8 mouse cellular contexts compared by ENCODE assay signal in genomic region chr2:13264875-13265274, GRCm38 (mm10). TPM values are rescaled to one million over a fixed set of nuclear protein-coding genes. Genes with fewer than 3 reads are reported as not detected.
DNase-seq lines count a peak whose midpoint lies in the region; ATAC-seq and TF ChIP-seq lines count a peak whose summit lies in the region.

No protein-coding gene starts in this region.

- TF ChIP-seq EP300 in stomach, postnatal 0 days (optimal IDR thresholded peaks at IDR 0.05), result no peak

- ATAC-seq in kidney, embryonic 15.5 days (replicated peaks; ENCODE audit: low FRiP score), result peak; percentile 60; the same call in 1 of the 2 replicates
- ATAC-seq in forebrain, embryonic 14.5 days, result peak; percentile 81
- ATAC-seq in megakaryocyte progenitor cell, adult 5-6 weeks (replicated peaks; ENCODE audit: poor library complexity), result peak; percentile 70
- no peak for ATAC-seq in stomach, postnatal 0 days (ENCODE audit: low FRiP score, low TSS enrichment)

- H3K36me3 ChIP-seq in kidney, embryonic 15.5 days, result peaks cover 4% of the 10 kb centered on the region; the same call in 1 of the 2 replicates
- no peaks in the 10 kb centered on the region for H3K36me3 ChIP-seq in forebrain, embryonic 14.5 days (ENCODE audit: control insufficient read depth, insufficient read depth, low read length)
- peaks cover 4% of the 10 kb centered on the region for H3K36me3 ChIP-seq in stomach, postnatal 0 days (ENCODE audit: control insufficient read depth, insufficient read depth, low read length)

- WGBS in kidney, embryonic 15.5 days, result 39% methylated on average over 4 of the region's 4 CpGs
- WGBS in forebrain, embryonic 14.5 days, result 40% methylated on average over 4 of the region's 4 CpGs
- WGBS in stomach, postnatal 0 days, result 48% methylated on average over 4 of the region's 4 CpGs

- no peaks in the 10 kb centered on the region for H3K9me3 ChIP-seq in kidney, embryonic 15.5 days (replicated peaks)
- no peaks in the 10 kb centered on the region for H3K9me3 ChIP-seq in forebrain, embryonic 14.5 days (replicated peaks; ENCODE audit: control insufficient read depth, low read length)
- no peaks in the 10 kb centered on the region for H3K9me3 ChIP-seq in stomach, postnatal 0 days (ENCODE audit: control insufficient read depth, low read length)

- no peak overlapping the region for H3K27ac ChIP-seq in kidney, embryonic 15.5 days
- no peak overlapping the region for H3K27ac ChIP-seq in forebrain, embryonic 14.5 days (ENCODE audit: low read depth, low read length)
- H3K27ac ChIP-seq in stomach, postnatal 0 days (replicated peaks), result no peak overlapping the region

- no peak overlapping the region for H3K4me2 ChIP-seq in kidney, embryonic 15.5 days
- H3K4me2 ChIP-seq in forebrain, embryonic 14.5 days (ENCODE audit: low read length), result no peak overlapping the region
- no peak overlapping the region for H3K4me2 ChIP-seq in stomach, postnatal 0 days (replicated peaks; ENCODE audit: low read depth)

- peak; percentile 84 for TF ChIP-seq CTCF in stomach, postnatal 0 days (IDR thresholded peaks at IDR 0.05; ENCODE audit: low read depth)

- H3K4me1 ChIP-seq in kidney, embryonic 15.5 days, result peaks cover under 1% of the 10 kb centered on the region; the same call in 1 of the 2 replicates
- H3K4me1 ChIP-seq in forebrain, embryonic 14.5 days (ENCODE audit: control insufficient read depth, insufficient read depth, low read length), result no peaks in the 10 kb centered on the region
- no peaks in the 10 kb centered on the region for H3K4me1 ChIP-seq in stomach, postnatal 0 days (replicated peaks; ENCODE audit: control insufficient read depth, insufficient read depth)

- no peak overlapping the region for H3K9ac ChIP-seq in kidney, embryonic 15.5 days
- no peak overlapping the region for H3K9ac ChIP-seq in forebrain, embryonic 14.5 days (ENCODE audit: low read length)
- H3K9ac ChIP-seq in stomach, postnatal 0 days (ENCODE audit: low read length), result no peak overlapping the region

- H3K27me3 ChIP-seq in kidney, embryonic 15.5 days, result no peaks in the 10 kb centered on the region
- H3K27me3 ChIP-seq in forebrain, embryonic 14.5 days (replicated peaks; ENCODE audit: control insufficient read depth, insufficient read depth, low read length), result no peaks in the 10 kb centered on the region
- no peaks in the 10 kb centered on the region for H3K27me3 ChIP-seq in stomach, postnatal 0 days (ENCODE audit: control insufficient read depth, insufficient read depth, low read length)

- no peak overlapping the region for H3K4me3 ChIP-seq in kidney, embryonic 15.5 days (replicated peaks)
- no peak overlapping the region for H3K4me3 ChIP-seq in forebrain, embryonic 14.5 days (ENCODE audit: low read depth, low read length)
- no peak overlapping the region for H3K4me3 ChIP-seq in stomach, postnatal 0 days (ENCODE audit: low read depth, low read length)

- no peak for DNase-seq in kidney, postnatal 25 days
- DNase-seq in CD4-positive helper T cell, adult 2 months (ENCODE audit: low read depth, low spot score), result peak; percentile 52
- DNase-seq in NIH3T3 (ENCODE audit: low read depth), result peak; percentile 70
- DNase-seq in forebrain, embryonic 14.5 days (ENCODE audit: low spot score), result peak; percentile 85
- peak; percentile 16 for DNase-seq in stomach, postnatal 0 days (ENCODE audit: low spot score)
- DNase-seq in yolk sac, embryonic 10.5 days (ENCODE audit: low spot score), result no peak

RNA-seq across cellular contexts. Expression of gene Rsu1, which starts 6.3 kb away (rescaled TPM):
- 131 and 140 TPM in 2 replicates for polyA plus RNA-seq in kidney, embryonic 15.5 days (2015; fragmentation: Nextera tagmentation; extraction: Ambion mirVana)
- polyA plus RNA-seq in forebrain, embryonic 14.5 days (2014; fragmentation: Nextera tagmentation; extraction: Ambion mirVana), result 57.2 and 66.0 TPM in 2 replicates
- total RNA-seq in megakaryocyte progenitor cell, adult 5-6 weeks (2015), result 108 and 134 TPM in 2 replicates
- 144 and 157 TPM in 2 replicates for total RNA-seq in megakaryocyte progenitor cell, adult 5-6 weeks (2017)
- 112 and 125 TPM in 2 replicates for polyA plus RNA-seq in stomach, postnatal 0 days (2015; fragmentation: Nextera tagmentation; extraction: Ambion mirVana)

Comparison
In these comparisons a context has a peak if more than half of its experiments do, and no peak if none do; other contexts are left out.
1. DNase-seq: peak in CD4-positive helper T cell, adult 2 months (single experiment), NIH3T3 (single experiment), forebrain, embryonic 14.5 days (single experiment) and stomach, postnatal 0 days (single experiment); none in kidney, postnatal 25 days (0 of 2) and yolk sac, embryonic 10.5 days (single experiment).